Mouse (Mus musculus) brain, embryonic 14.5 days (tissue): ENCODE results near the gene Kdf1.

Source experiments
- CTCF ChIP-seq: fragments of 200-500 bp; IDR thresholded peaks from 2 replicates; pipeline ENCODE4 v1.5.1; 2012; ENCODE audit warnings: inconsistent platforms, mild to moderate bottlenecking, moderate library complexity, borderline replicate concordance; ENCODE audit not compliant: insufficient read depth, insufficient read length; ENCODE audit errors: extremely low read depth
- POLR2A ChIP-seq: fragments of 200-500 bp; IDR thresholded peaks from 2 replicates; pipeline ENCODE4 v1.6.1; 2012; ENCODE audit warnings: mild to moderate bottlenecking, inconsistent platforms, borderline replicate concordance; ENCODE audit not compliant: poor library complexity, insufficient read depth, insufficient read length, severe bottlenecking; ENCODE audit errors: extremely low read depth

DNA sequence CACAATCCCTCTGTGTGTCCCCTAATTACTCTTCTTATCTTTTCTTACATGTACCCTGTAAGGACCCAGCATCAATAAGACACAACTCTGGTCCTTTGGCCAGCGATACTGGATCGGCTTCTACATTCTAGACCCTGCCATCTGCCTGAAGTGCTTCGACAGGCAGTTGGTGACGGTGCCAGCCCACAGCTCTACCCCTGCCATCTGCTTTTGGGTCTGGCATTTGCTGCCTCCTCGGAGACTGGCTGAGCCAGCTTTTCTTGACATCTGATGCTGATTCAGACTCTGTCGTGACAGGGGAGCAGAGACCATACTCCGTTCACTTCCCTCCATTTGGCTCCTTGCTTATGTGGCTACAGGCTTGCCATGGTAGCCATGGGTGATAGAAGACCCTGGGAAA is 9.8 kb upstream of the Kdf1 start:
- TF ChIP-seq CTCF (no peak), POLR2A (no peak)
